Mouse (Mus musculus) stomach, postnatal 0 days (tissue): Measurements from ENCODE around the gene Sestd1. TPM values are rescaled to one million over a fixed set of nuclear protein-coding genes. Genes with fewer than 3 reads are reported as not detected.

Source experiments
- ATAC-seq: fragments of 200-750 bp; cut with Nextera tagmentation; 2 replicates; pipeline ENCODE4 v1.8.0; 2017; ENCODE audit not compliant: low FRiP score, low TSS enrichment
- DNase-seq: peaks from one replicate; pipeline ENCODE4 v3.0.0-alpha.2; 2016; ENCODE audit warnings: low spot score
- H3K27ac ChIP-seq: fragments of 300-500 bp; sonication (generic); replicated peaks from 2 replicates; pipeline ENCODE4 v1.5.1; 2014; ENCODE audit warnings: mild to moderate bottlenecking, control low read depth
- H3K27me3 ChIP-seq: fragments of 300-500 bp; sonication (generic); 2 replicates; pipeline ENCODE4 v1.6.1; 2014; ENCODE audit warnings: low read length; ENCODE audit not compliant: control insufficient read depth, insufficient read depth
- H3K36me3 ChIP-seq: fragments of 300-500 bp; sonication (generic); 2 replicates; pipeline ENCODE4 v1.6.1; 2014; ENCODE audit warnings: low read length, mixed read lengths; ENCODE audit not compliant: control insufficient read depth, insufficient read depth
- H3K4me1 ChIP-seq: fragments of 300-500 bp; sonication (generic); replicated peaks from 2 replicates; pipeline ENCODE4 v1.6.1; 2014; ENCODE audit warnings: antibody characterized with exemption; ENCODE audit not compliant: control insufficient read depth, insufficient read depth
- H3K4me2 ChIP-seq: fragments of 300-500 bp; sonication (generic); replicated peaks from 2 replicates; pipeline ENCODE4 v1.6.1; 2014; ENCODE audit warnings: low read depth, mild to moderate bottlenecking, control low read depth, moderate library complexity
- H3K4me3 ChIP-seq: fragments of 300-500 bp; sonication (generic); 2 replicates; pipeline ENCODE4 v1.5.1; 2014; ENCODE audit warnings: low read depth, low read length, control low read depth
- H3K9ac ChIP-seq: fragments of 300-500 bp; sonication (generic); 2 replicates; pipeline ENCODE4 v1.6.1; 2014; ENCODE audit warnings: mild to moderate bottlenecking, low read length, control low read depth, mixed read lengths
- H3K9me3 ChIP-seq: fragments of 300-500 bp; sonication (generic); 2 replicates; pipeline ENCODE4 v1.6.1; 2016; ENCODE audit warnings: low read length; ENCODE audit not compliant: control insufficient read depth
- CTCF ChIP-seq: IDR thresholded peaks from 2 replicates; pipeline ENCODE4 v1.5.1; 2016; ENCODE audit warnings: antibody characterized with exemption, low read depth, mild to moderate bottlenecking, moderate library complexity
- EP300 ChIP-seq: optimal IDR thresholded peaks from 2 replicates; pipeline ENCODE3; 2016; ENCODE audit warnings: antibody characterized with exemption
- WGBS: fragments of 180-500 bp; shearing (Covaris S2); extraction: QIAGEN DNeasy Blood & Tissue Kit; methylation state at CpG from one replicate; pipeline ENCODE4 v1.1.7; 2014; 5-methylcytosine and 5-hydroxymethylcytosine counted together
- polyA plus RNA-seq: library from polyadenylated mRNA; unstranded; fragments of >200 nt; fragmentation: Nextera tagmentation; extraction: Ambion mirVana; gene quantifications from 2 replicates; pipeline ENCODE4 v1.2.1, GENCODE M21; 2015

Sestd1 gene
- polyA plus RNA-seq, 1 experiment from 2014 or later, result 7.5 TPM

- Histone ChIP-seq H3K27me3 (no peaks in the 10 kb centered on the region), H3K4me1 (no peaks in the 10 kb centered on the region), H3K27ac (no peak overlapping the region), H3K9ac (no peak overlapping the region), H3K4me2 (no peak overlapping the region), H3K4me3 (no peak overlapping the region), H3K9me3 (no peaks in the 10 kb centered on the region), H3K36me3 (peaks cover 3% of the 10 kb centered on the region; the same call in 1 of the 2 replicates)
- DNase-seq (no peak), ATAC-seq (no peak)
- TF ChIP-seq CTCF (no peak), EP300 (no peak)
- 83% methylated on average over 6 of the region's 6 CpGs for WGBS
Measured at GRCm38 (mm10) chr2:77242248-77242647, 38.1 kb downstream of the Sestd1 start.

DNA sequence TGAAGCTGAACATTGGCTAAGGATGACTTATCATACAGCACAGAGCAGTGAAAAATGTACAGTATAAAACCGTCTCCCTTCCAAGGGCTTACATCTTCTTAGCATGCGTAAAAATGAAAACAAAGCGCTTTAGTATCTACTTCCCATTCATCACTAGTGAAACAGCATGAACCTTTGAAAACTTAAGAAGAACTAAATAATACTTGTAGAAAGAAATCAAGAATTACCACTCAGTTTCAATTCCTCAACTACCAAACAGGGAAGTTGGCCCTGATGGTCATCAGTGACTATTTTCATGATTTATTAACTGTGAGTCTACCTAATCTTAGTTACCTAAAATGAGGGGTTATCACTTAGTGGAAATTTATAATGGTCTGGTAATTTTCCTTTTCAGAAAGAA is 41.8 kb downstream of the Sestd1 start:
- DNase-seq, result no peak
- WGBS, result 87% methylated on average over 3 of the region's 3 CpGs
- Histone ChIP-seq H3K9me3 (no peaks in the 10 kb centered on the region), H3K36me3 (peaks cover 8% of the 10 kb centered on the region; the same call in 1 of the 2 replicates), H3K4me3 (no peak overlapping the region), H3K9ac (no peak overlapping the region), H3K27me3 (no peaks in the 10 kb centered on the region), H3K27ac (no peak overlapping the region), H3K4me2 (no peak overlapping the region), H3K4me1 (no peaks in the 10 kb centered on the region)
- TF ChIP-seq CTCF, result no peak
- no peak for ATAC-seq

GRCm38 (mm10) chr2:77238046-77238445 is 42.3 kb downstream of the Sestd1 start:
- H3K9me3 ChIP-seq, result no peaks in the 10 kb centered on the region
- ATAC-seq, result no peak
- no peaks in the 10 kb centered on the region for H3K4me1 ChIP-seq
- no peak overlapping the region for H3K4me2 ChIP-seq
- H3K27ac ChIP-seq, result no peak overlapping the region
- H3K27me3 ChIP-seq, result no peaks in the 10 kb centered on the region
- WGBS, result 64% methylated on average over 3 of the region's 3 CpGs
- TF ChIP-seq EP300, result no peak
- TF ChIP-seq CTCF, result no peak
- H3K36me3 ChIP-seq, result peaks cover 9% of the 10 kb centered on the region; the same call in 1 of the 2 replicates
- no peak overlapping the region for H3K4me3 ChIP-seq
- no peak for DNase-seq
- H3K9ac ChIP-seq, result no peak overlapping the region

DNA sequence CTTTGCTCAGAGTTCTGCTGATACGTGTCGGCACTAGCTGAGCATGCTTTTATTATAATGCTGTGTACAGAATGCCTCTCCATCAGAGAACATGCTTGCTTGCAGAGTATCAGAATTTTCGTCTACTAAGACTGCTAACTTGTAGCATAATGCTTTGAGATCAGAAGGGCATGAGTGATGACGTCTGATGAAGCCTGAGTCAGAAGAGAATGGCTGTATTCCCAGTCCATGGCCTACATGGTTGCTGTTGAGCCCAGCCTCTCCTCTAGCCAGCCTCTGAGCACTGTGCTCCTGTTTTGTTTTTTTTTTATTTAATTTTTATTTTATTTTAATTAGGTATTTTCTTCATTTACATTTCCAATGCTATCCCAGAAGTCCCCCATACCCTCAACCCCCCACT is 43.5 kb downstream of the Sestd1 start:
- no peaks in the 10 kb centered on the region for H3K9me3 ChIP-seq
- DNase-seq (no peak), ATAC-seq (no peak)
- 77% methylated on average over 4 of the region's 4 CpGs for WGBS
- TF ChIP-seq CTCF, result no peak
- TF ChIP-seq EP300, result no peak
- H3K27ac ChIP-seq, result no peak overlapping the region
- no peak overlapping the region for H3K9ac ChIP-seq
- peaks cover 16% of the 10 kb centered on the region; the same call in 1 of the 2 replicates for H3K36me3 ChIP-seq
- no peak overlapping the region for H3K4me2 ChIP-seq
- H3K27me3 ChIP-seq, result no peaks in the 10 kb centered on the region
- no peaks in the 10 kb centered on the region for H3K4me1 ChIP-seq
- no peak overlapping the region for H3K4me3 ChIP-seq

DNA sequence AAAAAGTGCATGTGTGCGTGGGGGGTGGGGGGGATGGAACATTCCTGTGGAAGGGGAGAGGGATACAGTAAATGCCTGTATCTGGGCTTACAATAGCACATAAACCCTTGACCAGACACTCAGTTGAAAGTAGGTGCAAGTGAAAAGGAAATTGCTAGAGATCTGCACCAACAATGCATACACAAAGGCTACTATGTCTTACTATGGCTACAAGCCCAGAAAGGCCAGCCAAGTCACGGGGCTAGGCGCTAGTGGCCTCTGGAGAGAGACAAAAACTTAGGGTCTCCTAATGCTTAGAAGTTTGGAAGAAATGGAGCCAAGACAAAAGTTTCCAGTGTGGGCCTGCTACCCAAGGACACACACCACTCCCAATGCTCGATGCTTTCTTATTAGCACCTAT is 44.5 kb downstream of the Sestd1 start:
- H3K9me3 ChIP-seq, result no peaks in the 10 kb centered on the region
- no peak for ATAC-seq
- WGBS, result 93% methylated on average over 4 of the region's 4 CpGs
- no peak overlapping the region for H3K9ac ChIP-seq
- H3K4me2 ChIP-seq, result no peak overlapping the region
- no peak for TF ChIP-seq EP300
- TF ChIP-seq CTCF, result no peak
- no peak for DNase-seq
- no peak overlapping the region for H3K4me3 ChIP-seq
- H3K4me1 ChIP-seq, result no peaks in the 10 kb centered on the region
- no peaks in the 10 kb centered on the region for H3K27me3 ChIP-seq
- H3K36me3 ChIP-seq, result peaks cover 16% of the 10 kb centered on the region; the same call in 1 of the 2 replicates
- no peak overlapping the region for H3K27ac ChIP-seq

DNA sequence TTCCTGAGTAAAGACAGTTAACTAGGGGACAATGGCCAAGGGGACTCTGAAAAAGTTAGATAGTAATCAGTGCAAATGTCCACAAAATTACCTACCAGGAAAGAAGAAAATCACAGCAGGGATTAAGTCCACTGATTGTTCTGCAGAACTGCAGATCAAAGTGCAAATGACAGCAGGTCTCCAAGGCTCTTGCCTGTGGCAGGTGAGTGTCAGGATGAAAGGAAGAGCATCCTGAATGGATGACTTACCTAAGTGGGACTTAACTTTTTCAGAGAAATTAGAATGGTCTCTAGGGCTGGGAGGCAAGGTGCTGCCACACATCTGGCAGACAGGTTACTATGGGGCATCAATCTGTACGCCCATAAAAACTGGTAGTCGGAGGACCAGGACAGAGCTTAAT is 47.8 kb downstream of the Sestd1 start:
- peaks cover 14% of the 10 kb centered on the region; the same call in 1 of the 2 replicates for H3K36me3 ChIP-seq
- no peak overlapping the region for H3K9ac ChIP-seq
- no peak for DNase-seq
- TF ChIP-seq EP300 (no peak), CTCF (no peak)
- no peaks in the 10 kb centered on the region for H3K4me1 ChIP-seq
- ATAC-seq, result no peak
- WGBS, result 96% methylated on average over 2 of the region's 2 CpGs
- H3K27ac ChIP-seq, result no peak overlapping the region
- no peaks in the 10 kb centered on the region for H3K9me3 ChIP-seq
- no peak overlapping the region for H3K4me3 ChIP-seq
- no peaks in the 10 kb centered on the region for H3K27me3 ChIP-seq
- no peak overlapping the region for H3K4me2 ChIP-seq
